Mouse (Mus musculus) E14TG2a.4 (cell line): Measurements from ENCODE around the gene Tmem220.

Source experiments
- CTCF ChIP-seq: conservative IDR thresholded peaks from 2 replicates; pipeline ENCODE4 v1.5.1; 2014; ENCODE audit warnings: low read length
- NANOG ChIP-seq: IDR thresholded peaks from 2 replicates; pipeline ENCODE4 v1.6.1; 2014; ENCODE audit warnings: borderline replicate concordance, low read length, mixed read lengths

GRCm38 (mm10) chr11:67000671-67001070 lies 24.3 kb upstream of the Tmem220 start:
- TF ChIP-seq CTCF (no peak), NANOG (no peak)
